Mouse (Mus musculus): ENCODE data around the gene Hist1h3i.
A peak's percentile ranks its signal among the peaks of the same experiment; 100 is the strongest.
"Not testable (repeated sequence)": the region's sequence is repeated elsewhere in the genome, so short reads cannot be mapped to it uniquely, and the experiment has no call there.

- TF ChIP-seq CTCF (IDR thresholded peaks at IDR 0.05; ENCODE audit: extremely low read depth, insufficient read length, insufficient replicate concordance, low read depth, low read length): not testable (repeated sequence)
- TF ChIP-seq POLR2A (IDR thresholded peaks at IDR 0.05; ENCODE audit: low read depth, low read length): peak; percentile 89
These were observed 32.8 kb downstream of the Hist1h3i start, which contains the start of gene Hist1h4k for GRCm38 (mm10) chr13:21750159-21751017.

All from small intestine, adult 2 months (tissue).